Mouse (Mus musculus): ENCODE measurements around the gene Sdr39u1. TPM values are rescaled to one million over a fixed set of nuclear protein-coding genes. Genes with fewer than 3 reads are reported as not detected.

Sdr39u1 gene
- polyA plus RNA-seq, 1 experiment from 2014 or later: 89.2 TPM

DNA sequence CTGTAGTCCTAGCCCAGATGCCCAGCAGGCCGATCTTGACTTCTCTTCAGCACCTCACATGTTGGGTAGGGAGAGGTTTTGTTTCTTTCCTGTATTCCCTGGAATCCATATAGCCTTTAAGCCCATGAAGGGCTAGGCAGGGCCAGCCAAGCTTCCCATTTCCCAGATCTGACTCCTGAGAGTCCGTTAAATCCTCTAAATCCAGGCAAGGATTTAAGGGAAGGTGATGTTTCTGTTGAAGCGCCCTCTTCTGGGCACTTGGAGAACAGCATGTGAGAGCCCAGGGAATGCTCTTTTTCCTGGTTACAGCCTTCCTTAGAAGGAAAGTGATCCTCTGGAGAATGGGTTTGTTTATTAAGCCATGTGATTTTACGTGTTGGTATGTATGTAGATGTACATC, 33.1 kb downstream of the Sdr39u1 start:
- H3K4me2 ChIP-seq (ENCODE audit: low read depth, low read length): no peak overlapping the region
- H3K27me3 ChIP-seq (replicated peaks; ENCODE audit: control insufficient read depth, insufficient read depth, low read length): no peaks in the 10 kb centered on the region
- no peak overlapping the region for H3K4me3 ChIP-seq (ENCODE audit: low read length)
- 31% methylated on average over 4 of the region's 4 CpGs for WGBS
- no peak overlapping the region for H3K9ac ChIP-seq (ENCODE audit: low read depth, low read length)
- peaks cover 9% of the 10 kb centered on the region for H3K4me1 ChIP-seq (ENCODE audit: control insufficient read depth, insufficient read depth, low read length)
- H3K9me3 ChIP-seq (ENCODE audit: control insufficient read depth, low read length): no peaks in the 10 kb centered on the region
- no peak overlapping the region for H3K27ac ChIP-seq (ENCODE audit: low read length)
- H3K36me3 ChIP-seq (ENCODE audit: control insufficient read depth, insufficient read depth, low read length): peaks cover 54% of the 10 kb centered on the region
- ATAC-seq: no peak

- ATAC-seq: peak; percentile 68
- WGBS: 21% methylated on average over 7 of the region's 7 CpGs
These were observed 36.3 kb downstream of the Sdr39u1 start for GRCm38 (mm10) chr14:55863773-55864172.

GRCm38 (mm10) chr14:55862970-55863369, 37.1 kb downstream of the Sdr39u1 start:
- ATAC-seq: no peak
- 84% methylated on average over 10 of the region's 10 CpGs for WGBS
- peaks cover 27% of the 10 kb centered on the region for H3K36me3 ChIP-seq (ENCODE audit: control insufficient read depth, insufficient read depth, low read length)

More at GRCm38 (mm10) chr14:55863773-55864172, 36.3 kb downstream of the Sdr39u1 start:
- Histone ChIP-seq H3K4me3 (ENCODE audit: low read length) (no peak overlapping the region), H3K4me1 (ENCODE audit: control insufficient read depth, insufficient read depth, low read length) (peaks cover 21% of the 10 kb centered on the region), H3K9ac (ENCODE audit: low read depth, low read length) (no peak overlapping the region; the same call in 1 of the 2 replicates), H3K27me3 (replicated peaks; ENCODE audit: control insufficient read depth, insufficient read depth, low read length) (no peaks in the 10 kb centered on the region), H3K9me3 (ENCODE audit: control insufficient read depth, low read length) (no peaks in the 10 kb centered on the region), H3K36me3 (ENCODE audit: control insufficient read depth, insufficient read depth, low read length) (peaks cover 34% of the 10 kb centered on the region), H3K4me2 (ENCODE audit: low read depth, low read length) (no peak overlapping the region), H3K27ac (ENCODE audit: low read length) (no peak overlapping the region; the same call in 1 of the 2 replicates)

DNA sequence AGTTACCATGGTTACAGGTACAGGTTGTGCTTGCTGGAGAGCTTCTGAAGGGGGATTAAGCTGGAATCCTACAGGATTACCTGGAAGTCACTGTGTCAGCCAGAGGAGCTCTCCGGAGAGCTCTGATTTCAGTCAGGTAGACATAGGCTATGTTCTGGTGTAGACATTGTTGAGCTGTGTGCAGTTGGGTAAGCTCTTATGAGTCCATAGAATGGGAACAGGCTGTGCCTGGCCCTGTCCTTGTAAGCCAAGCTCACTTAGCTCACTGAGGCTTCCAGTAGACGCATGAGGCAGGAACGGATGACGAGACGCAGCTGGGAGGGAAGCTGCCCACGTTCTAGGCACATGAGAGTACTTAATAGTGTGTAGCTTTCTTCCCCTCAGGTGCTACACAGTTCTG, 37.9 kb downstream of the Sdr39u1 start:
- Histone ChIP-seq H3K4me2 (ENCODE audit: low read depth, low read length) (no peak overlapping the region), H3K4me3 (ENCODE audit: low read length) (no peak overlapping the region), H3K27me3 (replicated peaks; ENCODE audit: control insufficient read depth, insufficient read depth, low read length) (no peaks in the 10 kb centered on the region), H3K9ac (ENCODE audit: low read depth, low read length) (no peak overlapping the region), H3K36me3 (ENCODE audit: control insufficient read depth, insufficient read depth, low read length) (peaks cover 22% of the 10 kb centered on the region), H3K9me3 (ENCODE audit: control insufficient read depth, low read length) (no peaks in the 10 kb centered on the region), H3K27ac (ENCODE audit: low read length) (no peak overlapping the region), H3K4me1 (ENCODE audit: control insufficient read depth, insufficient read depth, low read length) (peaks cover 30% of the 10 kb centered on the region)
- WGBS: 57% methylated on average over 6 of the region's 6 CpGs
- ATAC-seq: no peak

More at GRCm38 (mm10) chr14:55862970-55863369, 37.1 kb downstream of the Sdr39u1 start:
- Histone ChIP-seq H3K27ac (ENCODE audit: low read length) (no peak overlapping the region), H3K9ac (ENCODE audit: low read depth, low read length) (no peak overlapping the region), H3K27me3 (replicated peaks; ENCODE audit: control insufficient read depth, insufficient read depth, low read length) (no peaks in the 10 kb centered on the region), H3K9me3 (ENCODE audit: control insufficient read depth, low read length) (no peaks in the 10 kb centered on the region), H3K4me1 (ENCODE audit: control insufficient read depth, insufficient read depth, low read length) (peaks cover 23% of the 10 kb centered on the region), H3K4me3 (ENCODE audit: low read length) (no peak overlapping the region), H3K4me2 (ENCODE audit: low read depth, low read length) (no peak overlapping the region)

GRCm38 (mm10) chr14:55857588-55857987, 42.5 kb downstream of the Sdr39u1 start:
- peaks cover 50% of the 10 kb centered on the region for H3K4me1 ChIP-seq (ENCODE audit: control insufficient read depth, insufficient read depth, low read length)

DNA sequence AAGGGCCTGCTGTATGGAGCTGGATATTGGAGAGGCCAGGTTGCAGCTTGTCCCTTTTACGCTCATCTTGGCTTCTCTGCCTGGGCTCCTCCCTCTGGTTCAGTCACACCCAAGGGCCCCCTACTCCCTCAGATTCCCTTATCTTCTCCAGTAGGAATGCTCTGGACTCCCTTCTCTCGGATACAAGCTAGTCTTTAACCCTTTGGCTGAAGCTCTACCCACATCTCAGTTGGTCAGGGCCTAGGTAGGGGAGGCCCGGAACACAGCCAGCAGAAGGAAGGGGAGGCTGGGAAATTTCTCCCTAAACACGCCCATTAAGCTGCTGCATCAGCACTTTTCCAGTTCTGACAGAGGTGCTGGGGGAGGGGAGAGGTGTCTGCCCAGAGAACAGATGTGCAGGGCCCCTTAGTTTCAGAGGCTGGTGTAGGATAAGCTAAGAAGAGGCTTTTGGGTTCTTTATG, 45.0 kb downstream of the Sdr39u1 start:
- Histone ChIP-seq H3K4me1 (ENCODE audit: control insufficient read depth, insufficient read depth, low read length) (peaks cover 43% of the 10 kb centered on the region), H3K9ac (ENCODE audit: low read depth, low read length) (peak overlapping the region; percentile 84), H3K4me2 (ENCODE audit: low read depth, low read length) (peak overlapping the region; percentile 78), H3K27me3 (replicated peaks; ENCODE audit: control insufficient read depth, insufficient read depth, low read length) (no peaks in the 10 kb centered on the region), H3K9me3 (ENCODE audit: control insufficient read depth, low read length) (no peaks in the 10 kb centered on the region), H3K27ac (ENCODE audit: low read length) (peak overlapping the region; percentile 97), H3K4me3 (ENCODE audit: low read length) (peak overlapping the region; percentile 73), H3K36me3 (ENCODE audit: control insufficient read depth, insufficient read depth, low read length) (no peaks in the 10 kb centered on the region)
- 0% methylated on average over 4 of the region's 4 CpGs for WGBS
- peak; percentile 62 for ATAC-seq

More at GRCm38 (mm10) chr14:55857588-55857987, 42.5 kb downstream of the Sdr39u1 start:
- Histone ChIP-seq H3K9ac (ENCODE audit: low read depth, low read length) (no peak overlapping the region), H3K36me3 (ENCODE audit: control insufficient read depth, insufficient read depth, low read length) (no peaks in the 10 kb centered on the region), H3K4me2 (ENCODE audit: low read depth, low read length) (no peak overlapping the region), H3K9me3 (ENCODE audit: control insufficient read depth, low read length) (no peaks in the 10 kb centered on the region), H3K27ac (ENCODE audit: low read length) (no peak overlapping the region), H3K4me3 (ENCODE audit: low read length) (peak overlapping the region; percentile 10; the same call in 1 of the 2 replicates), H3K27me3 (replicated peaks; ENCODE audit: control insufficient read depth, insufficient read depth, low read length) (no peaks in the 10 kb centered on the region)
- no peak for ATAC-seq
- WGBS: 45% methylated on average over 4 of the region's 4 CpGs

- Histone ChIP-seq H3K27ac (ENCODE audit: low read length) (peak overlapping the region; percentile 97), H3K9me3 (ENCODE audit: control insufficient read depth, low read length) (no peaks in the 10 kb centered on the region), H3K27me3 (replicated peaks; ENCODE audit: control insufficient read depth, insufficient read depth, low read length) (no peaks in the 10 kb centered on the region), H3K4me3 (ENCODE audit: low read length) (peak overlapping the region; percentile 73), H3K9ac (ENCODE audit: low read depth, low read length) (peak overlapping the region; percentile 84), H3K36me3 (ENCODE audit: control insufficient read depth, insufficient read depth, low read length) (no peaks in the 10 kb centered on the region), H3K4me2 (ENCODE audit: low read depth, low read length) (peak overlapping the region; percentile 78), H3K4me1 (ENCODE audit: control insufficient read depth, insufficient read depth, low read length) (peaks cover 43% of the 10 kb centered on the region)
- WGBS: 0% methylated on average over 9 of the region's 9 CpGs
- peak; percentile 62 for ATAC-seq
These were observed 45.5 kb downstream of the Sdr39u1 start for GRCm38 (mm10) chr14:55854406-55855100.

GRCm38 (mm10) chr14:55853621-55854285, 46.3 kb downstream of the Sdr39u1 start, which contains the start of gene Nynrin:
TSS of gene Nynrin (plus strand) at chr14:55854010.
- peak within 1 kb of the TSS; percentile 84 for H3K9ac ChIP-seq (ENCODE audit: low read depth, low read length)
- H3K4me3 ChIP-seq (ENCODE audit: low read length): peak within 1 kb of the TSS; percentile 73
- peak; percentile 87 for ATAC-seq
- WGBS: under 1% methylated on average over 32 of the region's 33 CpGs
- H3K4me2 ChIP-seq (ENCODE audit: low read depth, low read length): peak within 1 kb of the TSS; percentile 78
- H3K9me3 ChIP-seq (ENCODE audit: control insufficient read depth, low read length): no peaks in the 10 kb centered on the region
- no peaks in the 10 kb centered on the region for H3K27me3 ChIP-seq (replicated peaks; ENCODE audit: control insufficient read depth, insufficient read depth, low read length)
- H3K36me3 ChIP-seq (ENCODE audit: control insufficient read depth, insufficient read depth, low read length): no peaks in the 10 kb centered on the region
- H3K4me1 ChIP-seq (ENCODE audit: control insufficient read depth, insufficient read depth, low read length): peaks cover 43% of the 10 kb centered on the region
- peak within 1 kb of the TSS; percentile 97 for H3K27ac ChIP-seq (ENCODE audit: low read length)

All from intestine, embryonic 16.5 days (tissue).